ENCODE assay signal across 21 mouse cellular contexts in genomic region chr6:134706467-134706866, GRCm38 (mm10).
"Had no signal": no experiment of that assay in that cellular context is flagged by ENCODE, and none has a peak within 500 bp of the region (broad histone marks: within the 10 kb centered on the region; RNA-seq: fewer than 3 reads in every experiment).

No protein-coding gene starts in this region.

- DNase-seq: lung, adult 2 months; lung, postnatal 14 days; lung, postnatal 36 days; midbrain, embryonic 14.5 days; retina, postnatal 1 day; right cerebral cortex, adult 18-20 months; right cerebral cortex, postnatal 25 days; right cerebral cortex, postnatal 4 days; spleen, adult 18-20 months; thymus, adult 18-20 months; thymus, postnatal 14 days; thymus, postnatal 36 days had no signal

- H3K36me3 ChIP-seq: lung, embryonic 15.5 days; midbrain, embryonic 12.5 days had no signal

- H3K4me3 ChIP-seq: lung, embryonic 15.5 days; midbrain, embryonic 10.5 days; midbrain, embryonic 12.5 days; myocyte; neural tube, embryonic 13.5 days; neural tube, embryonic 15.5 days had no signal

- H3K27me3 ChIP-seq: lung, embryonic 15.5 days; midbrain, embryonic 12.5 days; neural tube, embryonic 13.5 days; neural tube, embryonic 15.5 days had no signal

- ATAC-seq: lung, postnatal 0 days; midbrain, embryonic 16.5 days had no signal

- H3K4me1 ChIP-seq: lung, embryonic 15.5 days; midbrain, embryonic 10.5 days; midbrain, embryonic 12.5 days; neural tube, embryonic 13.5 days; neural tube, embryonic 15.5 days had no signal

- H3K27ac ChIP-seq: lung, embryonic 15.5 days; macrophage; midbrain, embryonic 10.5 days; midbrain, embryonic 12.5 days; neural tube, embryonic 13.5 days; neural tube, embryonic 15.5 days had no signal

- H3K9ac ChIP-seq: lung, embryonic 15.5 days; midbrain, embryonic 12.5 days; neural tube, embryonic 13.5 days; neural tube, embryonic 15.5 days had no signal

- H3K9me3 ChIP-seq: lung, embryonic 15.5 days; midbrain, embryonic 10.5 days; midbrain, embryonic 12.5 days; neural tube, embryonic 13.5 days; neural tube, embryonic 15.5 days had no signal

- H3K4me2 ChIP-seq: lung, embryonic 15.5 days; midbrain, embryonic 12.5 days; neural tube, embryonic 13.5 days; neural tube, embryonic 15.5 days had no signal
